Mouse (Mus musculus): ENCODE data around the gene Klc1. TPM values are rescaled to one million over a fixed set of nuclear protein-coding genes. Genes with fewer than 3 reads are reported as not detected.
"Not testable (repeated sequence)": the region's sequence is repeated elsewhere in the genome, so short reads cannot be mapped to it uniquely, and the experiment has no call there.

Gene Klc1
- polyA plus RNA-seq (2016; fragmentation: Nextera tagmentation; extraction: Ambion mirVana), result 109 and 116 TPM in 2 replicates

DNA sequence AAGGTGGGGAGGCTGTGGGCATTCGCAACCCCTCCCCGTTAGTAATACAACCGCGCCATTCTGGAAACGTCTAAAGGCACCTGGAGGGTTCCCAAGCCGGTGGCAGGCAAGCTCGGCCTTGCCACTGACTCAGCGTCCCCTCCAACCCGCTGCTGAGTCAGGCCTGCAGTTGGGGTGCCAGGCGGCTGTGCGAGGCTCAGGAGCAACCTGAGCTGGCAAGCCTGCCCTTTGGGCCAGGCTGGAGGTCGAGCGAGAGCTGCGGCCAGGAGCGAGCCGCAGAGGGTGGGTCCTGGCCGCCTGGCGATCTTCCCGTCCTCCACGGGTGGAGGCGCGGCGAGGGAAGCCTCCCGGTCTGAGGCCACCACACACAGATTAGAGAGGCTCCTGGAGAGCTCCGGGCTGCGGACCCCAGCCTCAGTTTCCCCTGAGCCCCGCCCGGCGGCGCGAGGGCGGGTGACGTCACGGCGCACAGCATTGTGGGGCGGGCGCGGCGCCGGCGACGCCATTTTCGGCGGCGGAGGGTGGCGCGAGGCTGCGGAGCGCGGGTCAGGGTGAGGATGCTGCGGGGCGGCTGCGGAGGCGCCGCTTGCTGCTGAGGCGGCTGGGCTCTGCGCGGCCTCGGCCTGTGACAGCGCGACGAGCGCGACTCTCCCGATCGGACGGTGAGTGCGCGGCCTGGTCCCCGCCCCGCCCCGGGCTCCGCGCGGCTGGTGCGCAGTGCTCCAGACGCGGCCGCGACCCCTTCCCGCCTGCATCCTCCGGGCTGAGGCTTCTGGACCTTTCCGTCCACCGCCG is at the start of gene Klc1:
Klc1 (plus strand) TSS at position 469 of the 795 bp plus-strand sequence.
- Histone ChIP-seq H3K27me3 (ENCODE audit: insufficient read depth, poor library complexity, severe bottlenecking) (peaks cover 9% of the 10 kb centered on the region; the same call in 1 of the 2 replicates), H3K36me3 (peaks cover 17% of the 10 kb centered on the region), H3K4me1 (peaks cover 55% of the 10 kb centered on the region), H3K9me3 (no peaks in the 10 kb centered on the region), H3K27ac (peak within 1 kb of the TSS; percentile 98), H3K4me3 (peak within 1 kb of the TSS; percentile 92)
- WGBS, result under 1% methylated on average over 84 of the region's 85 CpGs
- no peak for DNase-seq (ENCODE audit: low spot score)

DNA sequence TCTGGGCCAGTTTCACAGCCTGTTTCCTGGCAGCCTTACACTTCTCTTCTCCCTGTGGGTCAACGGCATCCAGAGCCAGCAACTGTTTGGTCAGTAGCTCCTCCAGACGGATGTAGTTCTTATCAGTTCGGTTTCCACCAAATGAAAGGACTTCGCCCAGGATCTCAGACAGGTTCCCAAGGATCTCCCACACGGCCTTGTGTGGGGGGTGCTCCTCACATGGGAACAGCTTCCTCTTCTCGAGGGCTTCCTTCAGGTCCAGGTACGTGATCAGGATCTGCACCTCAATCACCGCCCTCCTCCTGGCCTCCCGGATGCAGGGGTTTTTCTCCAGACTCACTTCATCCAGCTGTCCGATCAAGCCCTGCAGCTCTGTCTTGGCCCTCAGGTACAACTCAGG is 48.6 kb upstream of the Klc1 start:
- DNase-seq (ENCODE audit: low spot score), result no peak
- H3K4me1 ChIP-seq, result peaks cover 28% of the 10 kb centered on the region
- no peaks in the 10 kb centered on the region for H3K9me3 ChIP-seq
- H3K4me3 ChIP-seq, result no peak overlapping the region
- no peak overlapping the region for H3K27ac ChIP-seq
- WGBS, result 82% methylated on average over 10 of the region's 10 CpGs
- H3K36me3 ChIP-seq, result peaks cover 38% of the 10 kb centered on the region
- no peaks in the 10 kb centered on the region for H3K27me3 ChIP-seq (ENCODE audit: insufficient read depth, poor library complexity, severe bottlenecking)

DNA sequence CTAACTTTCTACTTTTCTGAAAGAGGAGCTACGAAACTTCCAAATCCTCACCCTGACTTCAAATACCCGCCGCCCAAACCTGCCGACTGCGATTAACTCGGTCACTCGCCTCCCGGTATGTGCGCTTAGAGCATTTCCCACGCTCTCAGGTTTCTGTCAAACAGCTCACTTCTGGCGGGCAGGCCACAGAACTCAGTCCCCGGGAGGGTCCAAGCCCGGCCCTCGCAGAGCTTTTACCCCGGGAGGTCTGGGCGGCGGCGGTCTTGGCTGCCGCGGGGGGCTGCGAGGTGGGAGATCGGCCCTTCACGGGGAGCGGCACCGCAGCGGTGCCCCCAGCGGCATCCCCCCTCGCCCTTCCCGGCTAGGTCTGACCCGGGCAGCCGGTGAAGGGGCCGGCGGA is 46.2 kb upstream of the Klc1 start:
- Histone ChIP-seq H3K36me3 (peaks cover 47% of the 10 kb centered on the region), H3K27me3 (ENCODE audit: insufficient read depth, poor library complexity, severe bottlenecking) (no peaks in the 10 kb centered on the region), H3K27ac (peak overlapping the region; percentile 97), H3K4me3 (peak overlapping the region; percentile 98), H3K4me1 (peaks cover 19% of the 10 kb centered on the region), H3K9me3 (no peaks in the 10 kb centered on the region)
- WGBS, result under 1% methylated on average over 33 of the region's 33 CpGs
- DNase-seq (ENCODE audit: low spot score), result no peak

DNA sequence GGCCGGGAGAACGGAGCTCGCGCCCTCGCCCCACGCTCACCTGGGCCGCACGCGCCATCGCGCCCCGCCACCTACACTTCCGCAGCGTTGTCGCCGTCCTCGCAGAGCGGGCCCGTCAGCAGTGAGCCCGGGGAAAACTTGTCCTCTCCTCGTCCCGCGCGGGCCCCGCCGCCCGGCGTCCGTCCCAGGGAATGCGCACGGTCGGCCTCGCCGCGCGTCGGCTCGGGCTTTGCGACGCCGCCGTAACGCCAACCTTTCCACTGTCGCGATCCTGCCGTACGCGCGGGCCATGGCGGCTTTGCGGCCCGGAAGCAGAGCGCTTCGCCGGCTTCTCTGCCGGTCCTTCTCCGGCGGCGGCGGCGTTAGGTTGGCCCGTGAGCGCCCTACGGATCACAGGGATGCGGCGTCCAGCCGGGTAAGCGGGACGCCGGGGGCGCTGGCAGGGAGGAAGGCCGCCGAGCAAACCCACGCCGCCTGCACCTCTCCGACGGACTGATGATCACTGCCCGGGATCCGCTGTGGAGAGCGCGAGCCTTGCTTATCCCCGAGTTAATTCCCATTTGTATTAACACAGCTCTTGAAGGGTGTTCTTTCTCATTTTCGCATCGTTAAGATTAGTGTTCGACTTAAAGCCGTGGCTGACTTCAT is 45.5 kb upstream of the Klc1 start, which contains the start of the genes Bag5 and Apopt1:
Bag5 (minus strand) TSS at position 254 of the 648 bp plus-strand sequence.
Apopt1 (plus strand) TSS at position 258 of the 648 bp plus-strand sequence.
- no peaks in the 10 kb centered on the region for H3K9me3 ChIP-seq
- peaks cover 41% of the 10 kb centered on the region for H3K36me3 ChIP-seq
- H3K27me3 ChIP-seq (ENCODE audit: insufficient read depth, poor library complexity, severe bottlenecking), result no peaks in the 10 kb centered on the region
- under 1% methylated on average over 86 of the region's 86 CpGs for WGBS
- H3K4me1 ChIP-seq, result peaks cover 19% of the 10 kb centered on the region
- H3K27ac ChIP-seq, result peak within 1 kb of the TSS; percentile 97
- peak within 1 kb of the TSS; percentile 98 for H3K4me3 ChIP-seq
- peak; percentile 96 for DNase-seq (ENCODE audit: low spot score)

DNA sequence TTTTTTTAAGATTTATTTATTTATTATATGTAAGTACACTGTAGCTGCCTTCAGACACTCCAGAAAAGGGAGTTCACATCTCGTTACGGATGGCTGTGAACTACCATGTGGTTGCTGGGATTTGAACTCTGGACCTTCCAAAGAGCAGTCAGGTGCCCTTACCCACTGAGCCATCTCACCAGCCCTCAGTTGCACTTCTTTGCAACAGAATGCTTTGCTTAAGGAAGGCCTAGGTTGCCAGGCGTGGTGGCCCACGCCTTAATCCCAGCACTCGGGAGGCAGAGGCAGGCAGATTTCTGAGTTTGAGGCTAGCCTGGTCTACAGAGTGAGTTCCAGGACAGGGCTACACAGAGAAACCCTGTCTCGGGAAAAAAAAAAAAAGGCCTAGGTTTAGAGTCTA is 44.8 kb upstream of the Klc1 start:
- H3K27me3 ChIP-seq (ENCODE audit: insufficient read depth, poor library complexity, severe bottlenecking); H3K27ac ChIP-seq; H3K9me3 ChIP-seq; DNase-seq (ENCODE audit: low spot score): not testable (repeated sequence)
- H3K36me3 ChIP-seq, result peaks cover 34% of the 10 kb centered on the region
- H3K4me3 ChIP-seq, result peak overlapping the region; percentile 98
- H3K4me1 ChIP-seq, result peaks cover 19% of the 10 kb centered on the region
- 72% methylated on average over 6 of the region's 6 CpGs for WGBS

DNA sequence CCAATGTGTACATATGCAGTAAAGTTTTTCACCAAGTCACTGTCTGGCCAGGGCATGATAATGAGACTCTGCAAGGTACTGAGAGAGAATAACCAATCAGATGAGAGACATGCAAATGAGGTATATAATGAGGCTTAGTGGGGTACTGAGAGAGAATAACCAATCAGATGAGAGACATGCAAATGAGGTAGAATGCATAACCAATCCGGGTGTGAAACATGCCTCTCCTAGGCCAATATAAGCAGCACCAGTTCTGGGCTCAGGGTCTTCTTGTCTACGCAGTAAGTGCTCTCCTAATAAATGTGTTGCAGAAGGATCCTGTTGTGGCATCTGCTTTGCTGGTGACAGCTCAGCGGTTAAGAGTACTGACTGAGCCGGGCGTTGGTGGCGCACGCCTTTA is 42.1 kb upstream of the Klc1 start:
- H3K27ac ChIP-seq, result no peak overlapping the region
- H3K9me3 ChIP-seq, result no peaks in the 10 kb centered on the region
- WGBS, result 96% methylated on average over 7 of the region's 7 CpGs
- peaks cover 14% of the 10 kb centered on the region for H3K4me1 ChIP-seq
- no peak for DNase-seq (ENCODE audit: low spot score)
- no peak overlapping the region for H3K4me3 ChIP-seq
- peaks cover 16% of the 10 kb centered on the region for H3K36me3 ChIP-seq
- no peaks in the 10 kb centered on the region for H3K27me3 ChIP-seq (ENCODE audit: insufficient read depth, poor library complexity, severe bottlenecking)

DNA sequence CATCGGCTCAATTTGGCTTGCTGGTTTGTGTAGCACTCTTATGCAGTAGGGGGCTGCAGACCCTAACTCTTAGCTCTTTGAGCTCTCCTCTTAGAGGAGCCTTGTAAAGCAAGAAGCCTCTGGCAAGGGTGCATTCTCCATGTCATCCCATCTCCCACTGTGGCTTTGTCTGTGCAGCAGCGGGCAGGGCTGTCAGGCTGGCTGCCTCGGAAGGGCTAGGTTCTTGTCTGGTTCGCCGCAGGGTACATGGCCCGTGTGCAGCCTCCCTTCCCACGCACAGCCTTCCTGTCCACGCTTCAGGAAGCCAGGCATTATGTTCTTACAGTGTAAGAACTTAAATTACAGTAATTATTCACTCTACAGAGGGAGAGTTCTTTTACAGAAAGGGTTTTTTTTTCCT is 40.0 kb upstream of the Klc1 start:
- 77% methylated on average over 8 of the region's 8 CpGs for WGBS
- no peaks in the 10 kb centered on the region for H3K9me3 ChIP-seq
- no peak for DNase-seq (ENCODE audit: low spot score)
- H3K36me3 ChIP-seq, result peaks cover 20% of the 10 kb centered on the region
- H3K27me3 ChIP-seq (ENCODE audit: insufficient read depth, poor library complexity, severe bottlenecking), result no peaks in the 10 kb centered on the region
- H3K4me3 ChIP-seq, result no peak overlapping the region
- H3K4me1 ChIP-seq, result peaks cover 6% of the 10 kb centered on the region
- H3K27ac ChIP-seq, result no peak overlapping the region

DNA sequence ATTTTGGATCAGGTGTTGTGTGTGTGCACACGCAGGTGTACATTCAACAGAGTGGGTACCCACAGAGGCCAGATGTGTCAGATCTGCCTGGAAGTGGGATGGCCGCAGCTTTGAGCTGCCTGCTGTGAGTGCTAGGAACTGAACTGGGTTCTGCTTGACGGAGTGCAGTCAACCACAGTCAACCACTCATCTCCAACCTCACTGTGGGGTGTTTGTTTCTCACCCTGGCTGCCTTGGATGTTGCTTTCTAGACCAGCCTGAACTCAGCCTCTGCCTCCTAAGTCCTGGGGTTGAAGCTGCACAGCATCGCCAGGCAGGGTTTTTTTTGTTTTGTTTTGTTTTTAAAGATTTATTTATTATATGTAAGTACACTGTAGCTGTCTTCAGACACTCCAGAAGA is 38.4 kb upstream of the Klc1 start:
- 80% methylated on average over 4 of the region's 4 CpGs for WGBS
- no peak for DNase-seq (ENCODE audit: low spot score)
- no peaks in the 10 kb centered on the region for H3K27me3 ChIP-seq (ENCODE audit: insufficient read depth, poor library complexity, severe bottlenecking)
- H3K9me3 ChIP-seq, result no peaks in the 10 kb centered on the region
- H3K4me1 ChIP-seq, result peaks cover 8% of the 10 kb centered on the region
- no peak overlapping the region for H3K4me3 ChIP-seq
- H3K27ac ChIP-seq, result no peak overlapping the region
- peaks cover 34% of the 10 kb centered on the region for H3K36me3 ChIP-seq

DNA sequence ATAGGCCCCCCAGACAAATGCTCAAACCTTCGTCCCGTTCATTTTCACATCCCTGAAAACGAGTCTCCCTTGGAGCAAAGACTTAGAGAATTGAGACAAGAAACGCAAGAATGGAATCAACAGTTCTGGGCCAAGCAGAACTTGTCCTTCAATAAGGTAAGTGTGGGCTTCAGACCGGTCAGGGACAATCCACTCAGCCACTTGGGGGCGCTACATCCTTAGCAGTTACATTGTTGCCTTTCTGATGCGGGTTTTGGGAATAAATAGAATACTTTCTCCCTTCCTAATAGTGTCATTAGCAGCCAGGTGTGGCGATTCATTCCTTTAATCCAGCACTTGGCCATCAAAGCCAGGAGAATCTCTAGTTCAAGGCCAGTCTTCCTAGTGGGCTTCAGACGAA is 36.0 kb upstream of the Klc1 start:
- Histone ChIP-seq H3K4me1 (peaks cover 17% of the 10 kb centered on the region), H3K4me3 (no peak overlapping the region), H3K27ac (no peak overlapping the region), H3K36me3 (peaks cover 45% of the 10 kb centered on the region), H3K9me3 (no peaks in the 10 kb centered on the region), H3K27me3 (ENCODE audit: insufficient read depth, poor library complexity, severe bottlenecking) (no peaks in the 10 kb centered on the region)
- DNase-seq (ENCODE audit: low spot score), result no peak
- 64% methylated on average over 9 of the region's 9 CpGs for WGBS

DNA sequence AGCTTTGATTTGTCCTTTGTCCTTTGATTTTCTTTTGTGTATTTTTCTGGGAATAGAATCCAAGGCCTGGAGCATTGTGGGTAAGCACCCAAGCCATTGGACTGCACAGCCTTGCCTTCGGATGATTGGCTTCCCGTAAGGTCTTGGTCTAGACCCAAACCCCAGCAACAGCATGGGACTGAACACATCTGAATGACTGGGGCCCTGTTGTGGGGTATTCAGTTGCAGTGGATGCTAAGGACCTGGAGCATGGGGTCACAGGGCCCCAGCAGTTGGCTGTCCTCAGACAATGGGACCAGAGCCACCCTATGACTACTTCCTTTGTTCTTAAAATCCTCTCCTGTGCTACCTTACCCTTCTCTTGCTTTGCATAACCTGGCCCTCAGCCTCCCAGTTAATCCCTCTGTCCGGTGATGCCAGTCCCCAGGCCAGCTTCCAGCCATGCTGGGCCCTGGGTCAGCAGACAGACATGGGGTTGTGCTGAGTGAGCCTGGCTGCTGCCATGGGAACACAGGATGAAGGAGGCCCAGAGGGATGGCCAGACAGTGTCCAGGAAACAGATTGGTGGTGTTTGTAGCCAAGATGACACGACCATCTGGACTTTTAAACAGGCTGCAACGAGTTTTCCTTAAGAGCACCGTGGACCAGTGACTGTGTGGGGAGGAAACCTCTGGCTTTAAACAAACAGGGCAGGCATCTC is 33.9 kb upstream of the Klc1 start:
- no peaks in the 10 kb centered on the region for H3K27me3 ChIP-seq (ENCODE audit: insufficient read depth, poor library complexity, severe bottlenecking)
- WGBS, result 64% methylated on average over 6 of the region's 6 CpGs
- no peak for DNase-seq (ENCODE audit: low spot score)
- H3K4me3 ChIP-seq, result no peak overlapping the region
- peaks cover 17% of the 10 kb centered on the region for H3K4me1 ChIP-seq
- no peaks in the 10 kb centered on the region for H3K9me3 ChIP-seq
- H3K27ac ChIP-seq, result no peak overlapping the region
- H3K36me3 ChIP-seq, result peaks cover 44% of the 10 kb centered on the region

DNA sequence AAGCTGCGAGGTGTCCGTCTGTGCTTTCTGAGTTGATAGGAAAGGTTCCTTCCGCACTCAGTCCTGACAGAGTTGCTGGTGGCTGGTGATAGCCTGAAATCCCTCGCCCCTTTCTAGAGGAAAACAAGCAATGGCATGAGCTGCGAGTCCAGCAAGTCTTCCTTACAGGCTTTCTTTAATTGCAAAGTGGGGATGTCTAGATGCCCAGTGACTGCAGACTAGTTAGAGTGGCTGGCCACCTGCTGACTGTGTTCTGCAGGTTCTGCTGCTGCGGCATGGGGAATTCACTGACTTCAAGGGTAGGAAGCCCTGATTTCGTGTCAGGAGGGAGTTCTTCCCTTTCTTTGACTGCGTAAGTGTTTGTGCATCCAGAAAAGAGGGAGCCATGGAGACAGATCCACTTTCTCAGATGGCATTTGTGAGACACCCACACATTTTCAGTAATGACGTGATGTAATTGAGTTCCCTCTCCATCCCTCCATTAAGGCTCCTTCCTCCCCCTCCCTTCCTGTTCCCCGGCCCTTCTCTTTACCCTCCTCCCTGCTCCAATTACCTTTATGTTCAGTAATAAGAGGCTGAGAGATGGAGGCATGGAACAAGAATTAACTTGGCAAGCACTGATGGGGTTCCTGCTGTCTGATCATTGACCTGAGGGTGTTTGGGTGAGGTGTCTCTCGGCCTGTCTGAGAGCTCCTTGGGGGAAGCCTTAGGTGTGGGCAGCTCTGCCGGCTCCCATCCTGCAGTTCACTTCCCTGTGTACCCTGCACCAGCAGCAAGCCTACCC is 33.1 kb upstream of the Klc1 start:
- H3K36me3 ChIP-seq, result peaks cover 44% of the 10 kb centered on the region
- no peaks in the 10 kb centered on the region for H3K27me3 ChIP-seq (ENCODE audit: insufficient read depth, poor library complexity, severe bottlenecking)
- peak overlapping the region; percentile 43; the same call in 1 of the 2 replicates for H3K27ac ChIP-seq
- no peak for DNase-seq (ENCODE audit: low spot score)
- H3K4me3 ChIP-seq, result no peak overlapping the region
- peaks cover 17% of the 10 kb centered on the region for H3K4me1 ChIP-seq
- 67% methylated on average over 12 of the region's 12 CpGs for whole genome bisulfite sequencing
- no peaks in the 10 kb centered on the region for H3K9me3 ChIP-seq

DNA sequence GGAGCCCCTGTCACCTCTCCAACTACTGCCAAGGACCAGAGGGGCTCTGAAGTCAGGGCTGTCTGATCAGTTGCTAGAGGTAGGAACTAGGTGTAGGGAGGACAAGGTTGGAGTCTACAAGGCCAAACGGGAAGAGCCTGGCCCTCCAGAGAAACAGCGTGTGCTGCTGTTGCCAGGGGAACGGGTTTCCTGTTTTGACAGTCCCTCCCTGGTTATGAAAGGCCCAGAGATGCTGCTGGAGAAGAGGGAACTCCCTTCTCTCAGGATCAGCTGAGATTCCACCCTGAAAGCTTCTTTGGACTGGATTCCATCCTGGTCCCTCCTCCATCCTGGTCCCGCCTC is 32.6 kb upstream of the Klc1 start:
- peaks cover 17% of the 10 kb centered on the region for H3K4me1 ChIP-seq
- H3K27me3 ChIP-seq (ENCODE audit: insufficient read depth, poor library complexity, severe bottlenecking), result no peaks in the 10 kb centered on the region
- H3K27ac ChIP-seq, result peak overlapping the region; percentile 43; the same call in 1 of the 2 replicates
- H3K36me3 ChIP-seq, result peaks cover 44% of the 10 kb centered on the region
- no peak for DNase-seq (ENCODE audit: low spot score)
- no peak overlapping the region for H3K4me3 ChIP-seq
- 57% methylated on average over 4 of the region's 4 CpGs for WGBS
- H3K9me3 ChIP-seq, result no peaks in the 10 kb centered on the region
